Mouse (Mus musculus): ENCODE measurements around the gene Gm5483.
"Not testable (repeated sequence)": the region's sequence is repeated elsewhere in the genome, so short reads cannot be mapped to it uniquely, and the experiment has no call there.

Gene Gm5483

DNA sequence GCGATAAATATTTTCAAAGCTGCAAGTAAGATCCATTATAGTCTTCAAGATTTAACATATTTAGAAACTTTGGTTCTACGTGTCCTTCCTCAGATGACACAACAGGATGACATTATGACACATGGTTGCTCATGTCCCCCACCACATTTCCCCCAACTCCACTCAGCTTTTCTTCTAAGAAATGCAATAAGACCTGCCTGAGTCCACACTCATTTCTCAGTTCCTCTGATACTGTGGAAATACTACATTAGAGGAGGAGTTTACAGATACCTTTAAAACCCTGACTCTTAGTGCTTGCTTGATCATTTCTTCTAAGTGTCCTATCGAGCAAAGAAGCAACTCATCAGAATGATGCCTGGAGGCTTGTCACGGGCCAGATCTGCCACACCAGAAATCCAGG is at the start of gene Gm5483:
Gm5483 (plus strand) TSS at position 301 of the 400 bp plus-strand sequence.
- DNase-seq (ENCODE audit: low read depth): not testable (repeated sequence)

DNA sequence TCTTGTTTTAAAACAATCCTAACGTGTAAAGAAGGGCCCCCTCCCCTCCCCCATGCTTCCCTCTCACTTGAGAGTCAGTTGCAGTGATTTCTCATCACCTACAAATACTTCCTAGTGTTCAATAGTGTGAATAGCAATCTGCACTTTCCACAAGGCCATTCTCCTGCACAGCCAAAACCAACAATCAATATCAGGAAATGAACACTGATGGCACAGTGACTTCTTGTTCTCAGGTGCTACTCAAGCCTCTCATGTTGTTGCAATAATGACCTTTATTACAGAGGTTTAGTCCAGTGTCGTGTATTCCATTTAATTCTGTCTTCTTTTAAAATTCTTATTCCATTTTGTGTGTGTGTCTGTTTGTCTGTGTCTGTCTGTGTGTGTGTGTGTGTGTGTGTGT is 45.8 kb upstream of the Gm5483 start:
- DNase-seq (ENCODE audit: low read depth): no peak

DNA sequence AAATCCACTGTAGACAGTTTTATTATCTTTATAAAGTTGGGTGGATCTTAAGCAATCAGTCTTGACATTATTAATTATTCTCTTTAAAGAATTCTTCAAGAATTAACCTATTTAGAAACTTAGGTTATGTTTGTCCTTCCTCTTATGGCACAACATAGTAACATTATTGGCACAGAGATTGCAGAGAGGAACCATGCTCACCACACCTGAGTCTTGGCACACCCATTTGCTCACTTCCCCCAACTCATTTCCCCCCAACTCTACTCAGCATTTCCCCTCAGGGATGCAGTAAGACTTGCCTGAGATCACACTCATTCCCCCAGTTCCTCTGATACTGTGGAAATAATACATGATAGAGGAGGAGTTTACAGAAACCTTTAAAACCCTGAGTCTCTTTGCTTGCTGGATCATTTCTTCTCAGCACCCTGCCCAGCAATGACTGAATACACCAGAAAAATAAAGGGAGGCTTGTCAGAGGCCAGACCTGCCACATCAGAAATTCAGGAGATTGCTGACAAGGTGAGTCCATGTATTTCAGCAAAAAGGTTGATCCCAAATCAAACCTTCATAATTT is 27.5 kb upstream of the Gm5483 start, which contains the start of gene Stfa2l1:
Stfa2l1 (plus strand) TSS at position 410 of the 574 bp plus-strand sequence.
- no peak for DNase-seq (ENCODE audit: low read depth)

DNA sequence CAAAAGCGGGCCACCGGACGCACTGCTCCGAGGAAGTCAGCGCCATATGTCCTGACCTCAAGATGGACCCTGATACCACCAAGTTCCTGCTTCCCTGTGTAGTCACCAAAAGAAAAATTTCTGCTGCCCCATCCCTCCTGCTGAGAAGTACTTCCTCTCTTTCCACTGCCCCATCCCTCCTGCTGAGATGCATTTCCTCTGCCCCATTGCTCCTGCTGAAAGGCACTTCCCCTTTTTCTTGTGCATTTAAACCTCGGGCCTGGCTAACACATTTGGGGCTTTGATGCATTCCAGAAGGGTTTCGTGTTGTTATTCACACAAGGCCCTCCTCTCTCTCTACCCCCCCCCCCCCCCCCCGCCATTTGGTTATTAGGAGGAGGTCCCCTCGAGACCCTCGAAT is 16.2 kb upstream of the Gm5483 start:
- not testable (repeated sequence) for DNase-seq (ENCODE audit: low read depth)

DNA sequence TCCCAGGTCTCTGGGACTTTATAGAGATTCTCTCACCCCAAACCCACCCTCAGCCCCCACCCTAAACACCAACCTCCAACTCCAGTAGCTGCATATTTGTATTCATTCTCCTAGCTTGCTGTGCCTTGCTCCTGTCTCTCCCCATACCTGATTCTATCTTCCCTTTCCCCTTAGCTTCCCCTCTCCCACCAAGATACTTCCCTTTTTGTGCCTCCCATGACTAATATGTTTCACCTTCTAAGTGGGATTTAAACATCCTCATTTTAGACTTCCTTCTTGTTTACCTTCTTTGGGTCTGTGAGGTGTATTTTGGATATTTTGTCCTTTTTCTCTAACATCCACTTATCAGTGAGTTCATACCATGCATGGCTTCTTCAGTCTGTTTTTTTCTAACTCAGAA is 7.9 kb upstream of the Gm5483 start:
- no peak for DNase-seq (ENCODE audit: low read depth)

DNA sequence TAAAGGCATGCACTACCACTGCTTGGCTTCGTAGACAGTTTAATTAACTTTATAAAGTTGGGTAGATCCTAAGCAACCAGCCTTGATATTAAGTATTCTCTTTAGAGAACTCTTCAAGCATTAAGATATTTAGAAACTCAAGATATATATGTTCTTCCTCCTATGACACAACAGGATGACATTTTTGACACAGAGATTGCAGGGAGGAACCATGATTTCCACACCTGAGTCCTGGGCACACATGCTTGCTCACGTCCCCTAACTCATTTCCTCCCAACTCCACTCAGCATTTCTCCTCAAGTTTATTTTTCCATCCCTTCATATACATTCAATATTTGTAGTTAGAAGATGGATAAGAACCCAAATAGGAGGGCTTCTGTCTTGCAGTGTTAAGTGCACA is 4.1 kb upstream of the Gm5483 start:
- no peak for DNase-seq (ENCODE audit: low read depth)

DNA sequence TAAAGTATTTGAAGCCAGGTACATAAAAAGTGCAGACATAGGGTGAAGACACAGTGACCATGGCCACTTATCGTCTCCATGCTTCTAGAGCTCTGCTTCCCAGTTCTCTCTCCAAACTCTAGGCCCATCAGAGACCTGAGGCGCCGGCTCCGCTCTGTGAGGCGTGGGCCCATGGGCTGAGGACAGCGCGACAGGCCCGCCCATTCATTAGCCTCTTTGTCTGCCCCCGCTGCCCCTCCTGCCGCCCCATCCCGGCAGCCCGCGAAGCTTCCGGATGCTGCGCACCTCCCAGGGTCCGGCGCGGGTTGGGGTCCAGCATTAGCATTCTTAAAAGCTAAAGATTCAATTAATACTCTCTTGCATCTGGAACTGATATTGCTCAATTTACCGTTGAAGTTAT is 15.2 kb downstream of the Gm5483 start:
- no peak for DNase-seq (ENCODE audit: low read depth)

DNA sequence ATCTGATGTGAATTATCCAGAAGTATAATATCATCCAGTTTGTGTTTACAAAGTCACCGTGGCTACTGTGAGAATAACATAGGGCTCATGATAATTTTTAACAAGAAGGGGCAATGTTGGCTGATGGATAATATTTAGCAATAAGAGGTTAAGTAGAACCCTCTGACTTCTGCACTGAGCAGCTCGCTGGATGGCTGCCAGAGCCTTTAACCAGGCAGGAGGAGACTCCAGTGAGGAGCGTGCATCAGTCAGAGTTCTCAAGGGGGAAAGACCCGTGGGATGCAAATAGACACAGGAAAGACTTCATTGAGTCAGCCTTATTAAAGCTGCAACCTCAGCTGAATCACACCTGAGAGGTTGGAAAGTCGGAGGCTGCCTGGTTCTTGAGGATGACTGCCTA is 19.8 kb downstream of the Gm5483 start:
- no peak for DNase-seq (ENCODE audit: low read depth)

DNA sequence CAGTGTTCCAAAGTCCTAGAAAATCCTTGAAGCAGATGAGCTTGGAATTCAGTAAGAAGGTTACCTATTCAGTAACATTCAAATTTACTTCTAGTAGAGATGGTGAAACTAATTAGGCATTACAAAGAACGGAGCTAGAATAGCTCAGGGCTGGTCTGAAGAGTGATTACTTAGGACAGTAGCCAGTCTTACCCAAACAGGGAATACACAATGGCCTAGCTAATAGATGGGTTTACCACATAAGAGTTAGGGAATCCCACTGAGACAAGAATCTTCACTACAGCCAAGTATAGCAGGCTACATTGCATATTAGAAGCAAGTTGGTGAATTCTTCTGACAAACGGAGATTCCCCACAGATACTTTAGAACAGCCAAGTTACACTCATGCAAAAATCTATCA is 21.7 kb downstream of the Gm5483 start:
- DNase-seq (ENCODE audit: low read depth): not testable (repeated sequence)

DNA sequence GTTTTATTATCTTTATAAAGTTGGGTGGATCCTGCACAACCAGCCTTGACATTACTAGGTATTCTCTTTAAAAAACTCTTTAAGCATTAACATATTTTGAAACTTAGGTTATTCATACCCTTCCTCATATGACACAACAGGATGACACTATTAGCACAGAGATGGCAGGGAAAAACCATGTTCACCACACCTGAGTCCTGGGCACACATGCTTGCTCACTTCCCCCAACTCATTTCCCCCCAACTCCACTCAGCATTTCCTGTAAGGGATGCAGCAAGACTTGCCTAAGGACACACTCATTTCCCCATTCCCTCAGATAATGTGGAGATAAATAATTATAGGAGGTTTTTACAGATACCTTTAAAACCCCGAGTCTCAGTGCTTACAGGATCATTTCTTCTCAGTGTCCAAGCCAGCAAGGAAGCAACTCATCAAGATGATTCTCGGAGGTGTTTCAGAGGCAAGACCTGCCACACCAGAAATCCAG is 26.0 kb downstream of the Gm5483 start, which contains the start of gene Gm5416:
Gm5416 (plus strand) TSS at position 437 of the 487 bp plus-strand sequence.
- DNase-seq (ENCODE audit: low read depth): no peak

DNA sequence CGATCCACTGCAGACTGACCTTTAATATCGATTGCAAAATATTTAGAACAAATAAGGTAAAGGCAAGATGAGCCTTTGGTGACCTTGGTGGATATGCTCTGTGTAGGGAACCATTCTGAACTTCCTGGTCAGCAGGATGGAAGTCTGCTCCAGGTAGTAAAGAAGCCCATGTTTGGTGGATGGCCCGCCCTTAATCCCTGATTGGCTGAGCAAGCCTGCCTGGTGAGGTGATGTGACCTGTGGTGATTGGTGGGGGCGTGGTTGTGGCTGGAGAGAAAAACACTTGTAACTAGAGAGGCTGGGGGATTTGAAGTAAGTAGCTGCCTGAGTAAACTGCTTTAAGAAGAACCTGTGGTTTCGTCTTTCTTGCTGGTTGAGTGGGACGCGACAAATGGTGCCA is 37.2 kb downstream of the Gm5483 start, which contains the start of gene 2010005H15Rik:
2010005H15Rik (plus strand) TSS at position 301 of the 400 bp plus-strand sequence.
- DNase-seq (ENCODE audit: low read depth): not testable (repeated sequence)
